Mouse (Mus musculus) CH12.LX (cell line): ENCODE results near the gene Uchl1. TPM values are rescaled to one million over a fixed set of nuclear protein-coding genes. Genes with fewer than 3 reads are reported as not detected.
A peak's percentile ranks its signal among the peaks of the same experiment; 100 is the strongest.

ENCODE experiments used
- DNase-seq: peaks from one replicate; pipeline ENCODE4 v3.0.0-alpha.2; 2013; ENCODE audit errors: extremely low read depth
- H3K27ac ChIP-seq: 2 replicates; pipeline ENCODE4 v1.5.1; 2012; ENCODE audit warnings: low read depth, mild to moderate bottlenecking, control low read depth, moderate library complexity; ENCODE audit not compliant: insufficient read depth
- H3K27me3 ChIP-seq: replicated peaks from 2 replicates; pipeline ENCODE3; 2012; ENCODE audit warnings: inconsistent platforms
- H3K36me3 ChIP-seq, 2 experiments: replicated peaks in 1 of 2; 2 replicates each; pipeline versions ENCODE3 to v1.6.1; 2012; ENCODE audit warnings: inconsistent platforms in 1 of 2, low read length in 1 of 2, mild to moderate bottlenecking in 1 of 2, mixed read lengths in 1 of 2, moderate library complexity in 1 of 2; ENCODE audit not compliant: control insufficient read depth in 1 of 2, insufficient read depth in 1 of 2
- H3K4me1 ChIP-seq, 2 experiments: 2 replicates each; pipeline ENCODE4 v1.6.1; 2012; ENCODE audit warnings: inconsistent platforms in 1 of 2, moderate library complexity in 1 of 2; ENCODE audit not compliant: insufficient read depth in 2 of 2, control insufficient read depth in 1 of 2
- H3K4me2 ChIP-seq: 2 replicates; pipeline ENCODE4 v1.6.1; 2012; ENCODE audit warnings: low read depth, mild to moderate bottlenecking, control low read depth; ENCODE audit not compliant: poor library complexity, insufficient read depth, severe bottlenecking
- H3K4me3 ChIP-seq, 3 experiments: fragments of 150-350 bp in 1 of 3; sonication (generic) in 1 of 3; replicated peaks in 1 of 3; 2 replicates each; pipeline versions ENCODE3 to v1.5.1; 2011 to 2012; ENCODE audit warnings: low read depth in 2 of 3, low read length in 2 of 3, mild to moderate bottlenecking in 2 of 3, moderate library complexity in 2 of 3, control low read depth in 1 of 3, improper control_type of control experiment in 1 of 3, inconsistent platforms in 1 of 3, mixed read lengths in 1 of 3; ENCODE audit not compliant: poor library complexity in 1 of 3
- H3K79me2 ChIP-seq: replicated peaks from 2 replicates; pipeline ENCODE4 v1.6.1; 2012; ENCODE audit warnings: mild to moderate bottlenecking, moderate library complexity; ENCODE audit not compliant: control insufficient read depth, poor library complexity, insufficient read depth, severe bottlenecking; ENCODE audit errors: extremely low read depth
- H3K9ac ChIP-seq: 2 replicates; pipeline ENCODE4 v1.6.1; 2012; ENCODE audit warnings: low read depth, mild to moderate bottlenecking, control low read depth, moderate library complexity; ENCODE audit not compliant: insufficient read depth
- H3K9me3 ChIP-seq: replicated peaks from 2 replicates; pipeline ENCODE3; 2012; ENCODE audit warnings: low read length, inconsistent platforms, mixed read lengths
- CHD1 ChIP-seq: IDR thresholded peaks from 2 replicates; pipeline ENCODE4 v1.6.1; 2012; ENCODE audit warnings: low read depth, low read length, improper control_type of control experiment, inconsistent platforms
- CTCF ChIP-seq, 2 experiments: IDR thresholded peaks in 1 of 2; conservative IDR thresholded peaks in 1 of 2; 2 replicates each; pipeline ENCODE4 v1.5.1; 2011 to 2012; ENCODE audit warnings: low read depth in 2 of 2, low read length in 2 of 2, improper control_type of control experiment in 1 of 2, inconsistent platforms in 1 of 2, mild to moderate bottlenecking in 1 of 2, moderate library complexity in 1 of 2
- ETS1 ChIP-seq: conservative IDR thresholded peaks from 2 replicates; pipeline ENCODE4 v1.6.1; 2012; ENCODE audit warnings: low read depth, mild to moderate bottlenecking, inconsistent platforms, low read length, improper control_type of control experiment, moderate library complexity
- HCFC1 ChIP-seq: IDR thresholded peaks from 2 replicates; pipeline ENCODE4 v1.6.1; 2012; ENCODE audit warnings: low read depth, mild to moderate bottlenecking, inconsistent platforms, low read length, improper control_type of control experiment
- JUN ChIP-seq: IDR thresholded peaks from 2 replicates; pipeline ENCODE4 v1.6.1; 2011; ENCODE audit warnings: low read depth, mild to moderate bottlenecking, low read length, improper control_type of control experiment, moderate library complexity; ENCODE audit not compliant: insufficient read depth
- MAFK ChIP-seq: IDR thresholded peaks from 2 replicates; pipeline ENCODE4 v1.6.1; 2011; ENCODE audit warnings: low read length, improper control_type of control experiment; ENCODE audit not compliant: insufficient replicate concordance
- MAX ChIP-seq: IDR thresholded peaks from 2 replicates; pipeline ENCODE4 v1.6.1; 2011; ENCODE audit warnings: low read length, improper control_type of control experiment
- MEF2A ChIP-seq: IDR thresholded peaks from 2 replicates; pipeline ENCODE4 v1.6.1; 2014; ENCODE audit warnings: low read depth, mild to moderate bottlenecking, inconsistent platforms, low read length, improper control_type of control experiment, borderline replicate concordance
- MYC ChIP-seq: IDR thresholded peaks from 2 replicates; pipeline ENCODE4 v1.6.1; 2011; ENCODE audit warnings: low read depth, mild to moderate bottlenecking, improper control_type of control experiment, low read length
- PAX5 ChIP-seq: IDR thresholded peaks from 2 replicates; pipeline ENCODE4 v1.6.1; 2012; ENCODE audit warnings: low read length, inconsistent platforms, mixed read lengths
- RAD21 ChIP-seq: IDR thresholded peaks from 2 replicates; pipeline ENCODE4 v1.6.1; 2011; ENCODE audit warnings: low read depth, mild to moderate bottlenecking, low read length, improper control_type of control experiment, moderate library complexity
- RCOR1 ChIP-seq: conservative IDR thresholded peaks from 2 replicates; pipeline ENCODE4 v1.6.1; 2012; ENCODE audit warnings: low read depth, mild to moderate bottlenecking, inconsistent platforms, low read length, improper control_type of control experiment
- SIN3A ChIP-seq: IDR thresholded peaks from 2 replicates; pipeline ENCODE4 v1.6.1; 2012; ENCODE audit warnings: low read length, improper control_type of control experiment, inconsistent platforms
- SMC3 ChIP-seq: IDR thresholded peaks from 2 replicates; pipeline ENCODE4 v1.6.1; 2011; ENCODE audit warnings: low read depth, low read length, improper control_type of control experiment
- TBP ChIP-seq: conservative IDR thresholded peaks from 2 replicates; pipeline ENCODE4 v1.6.1; 2011; ENCODE audit warnings: low read depth, low read length, improper control_type of control experiment
- USF2 ChIP-seq: conservative IDR thresholded peaks from 2 replicates; pipeline ENCODE4 v1.6.1; 2011; ENCODE audit warnings: low read depth, low read length, improper control_type of control experiment
- ZC3H11A ChIP-seq: IDR thresholded peaks from 2 replicates; pipeline ENCODE4 v1.6.1; 2012; ENCODE audit warnings: low read depth, mild to moderate bottlenecking, inconsistent platforms, low read length, improper control_type of control experiment
- dilution Hi-C: fragments of 300-500 bp; cut with MboI; formaldehyde crosslinking; loops from 2 replicates; pipeline ENCODE4 v1.14.3; 2020; ENCODE audit warnings: low sequenced_read_pairs; ENCODE audit not compliant: extremely low pct_unique_long_range_greater_than_20kb, extremely low pct_ligation_motif_present
- in situ Hi-C: fragments of 300-500 bp; cut with MboI; formaldehyde crosslinking; loops from 3 replicates; pipeline ENCODE4 v1.14.3; 2019; ENCODE audit warnings: low sequenced_read_pairs, low pct_ligation_motif_present, low pct_unique_long_range_greater_than_20kb, mixed read lengths
- polyA plus RNA-seq: library from polyadenylated mRNA; unstranded; fragments of >175 nt; gene quantifications from 2 replicates; pipeline ENCODE4 v1.2.1, GENCODE M21; 2012; ENCODE audit warnings: low read depth; ENCODE audit not compliant: insufficient read length
- total RNA-seq, 2 experiments: library from RNA; depleted of rRNA; stranded (reverse); fragments of 300-350 nt in 1 of 2; fragments of >200 nt in 1 of 2; gene quantifications; 2 replicates each; pipeline ENCODE4 v1.2.3; 2012 to 2014

The Uchl1 gene
- total and polyA plus RNA-seq, 3 experiments, result not detected

DNA sequence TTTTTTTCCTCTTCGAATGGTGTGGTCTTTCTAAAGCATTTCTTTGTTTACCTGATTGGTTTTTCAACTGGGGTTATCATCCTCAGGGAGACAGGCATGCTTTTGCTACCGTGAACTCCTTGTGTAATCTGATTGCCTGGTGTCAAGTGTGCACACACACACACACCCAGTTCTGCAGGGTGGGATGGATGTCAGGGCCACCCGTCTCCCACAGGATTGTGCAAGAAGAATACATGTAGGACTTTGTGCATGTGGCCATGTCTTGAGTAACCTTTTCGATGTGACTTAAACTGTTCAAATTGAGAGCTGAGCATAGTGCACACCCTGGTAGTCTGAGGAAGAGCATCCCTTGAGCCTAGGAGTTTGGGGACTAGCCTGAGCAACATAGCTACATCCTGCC lies 17.3 kb downstream of the Uchl1 start:
- H3K4me3 ChIP-seq, result no peak overlapping the region
- H3K27me3 ChIP-seq, result no peaks in the 10 kb centered on the region
- dilution Hi-C loops (no loop called here), in situ Hi-C loops (loop anchor here (10.0 kb wide), 1 partner anchor 342 kb away; no protein-coding TSS in a partner anchor)
- no peaks in the 10 kb centered on the region for H3K4me1 ChIP-seq
- no peaks in the 10 kb centered on the region for H3K36me3 ChIP-seq
- no peak overlapping the region for H3K4me2 ChIP-seq
- TF ChIP-seq CHD1 (no peak), SIN3A (no peak), MEF2A (no peak), SMC3 (no peak), MAX (no peak), USF2 (no peak), PAX5 (no peak), TBP (no peak), MAFK (no peak)
- no peak for DNase-seq
- no peaks in the 10 kb centered on the region for H3K79me2 ChIP-seq
- no peaks in the 10 kb centered on the region for H3K9me3 ChIP-seq
- no peak overlapping the region for H3K27ac ChIP-seq
- H3K9ac ChIP-seq, result no peak overlapping the region

DNA sequence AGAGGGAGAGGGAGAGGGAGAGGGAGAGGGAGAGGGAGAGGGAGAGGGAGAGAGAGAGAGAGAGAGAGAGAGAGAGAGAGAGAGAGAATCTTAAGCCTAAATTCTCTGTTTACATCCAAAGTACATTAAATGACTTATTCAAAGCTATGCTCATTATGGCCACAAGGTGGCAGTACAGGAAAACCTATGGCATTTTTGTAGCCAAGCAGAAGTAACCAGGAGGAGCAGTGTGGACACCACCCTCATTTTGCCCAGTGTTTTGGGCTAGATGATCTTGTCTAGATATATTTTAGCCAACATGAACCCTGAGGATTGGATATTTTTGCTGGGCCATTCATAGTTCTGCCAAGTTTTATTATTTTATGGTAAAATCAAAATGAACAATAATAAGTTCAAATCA lies 21.2 kb downstream of the Uchl1 start:
- no peak for TF ChIP-seq HCFC1
- no peak for TF ChIP-seq ETS1
- peak; percentile 85 for TF ChIP-seq SMC3
- TF ChIP-seq CTCF (conservative IDR thresholded peaks at IDR 0.05 in 1 of 2, IDR thresholded peaks at IDR 0.05 in 1 of 2; ENCODE audit: low read depth in 2 of 2, low read length in 2 of 2), result peak; percentile 56 to 88; a peak in 3 of 4 replicates
- TF ChIP-seq MYC, result no peak
- no peak for TF ChIP-seq JUN
- TF ChIP-seq ZC3H11A, result peak; percentile 71
- TF ChIP-seq RCOR1, result no peak
- TF ChIP-seq RAD21, result peak; percentile 91
- peak; percentile 74 for DNase-seq
- Histone ChIP-seq H3K4me3 (no peak overlapping the region), H3K4me2 (no peak overlapping the region), H3K27ac (no peak overlapping the region), H3K4me1 (no peaks in the 10 kb centered on the region), H3K9ac (no peak overlapping the region), H3K9me3 (no peaks in the 10 kb centered on the region), H3K79me2 (no peaks in the 10 kb centered on the region), H3K36me3 (no peaks in the 10 kb centered on the region), H3K27me3 (no peaks in the 10 kb centered on the region)
- in situ Hi-C loops, result loop anchor here (10.0 kb wide), 1 partner anchor 338 kb away; no protein-coding TSS in a partner anchor
- dilution Hi-C loops, result no loop called here
